Mouse (Mus musculus): ENCODE measurements around the gene Plekhg3.

DNA sequence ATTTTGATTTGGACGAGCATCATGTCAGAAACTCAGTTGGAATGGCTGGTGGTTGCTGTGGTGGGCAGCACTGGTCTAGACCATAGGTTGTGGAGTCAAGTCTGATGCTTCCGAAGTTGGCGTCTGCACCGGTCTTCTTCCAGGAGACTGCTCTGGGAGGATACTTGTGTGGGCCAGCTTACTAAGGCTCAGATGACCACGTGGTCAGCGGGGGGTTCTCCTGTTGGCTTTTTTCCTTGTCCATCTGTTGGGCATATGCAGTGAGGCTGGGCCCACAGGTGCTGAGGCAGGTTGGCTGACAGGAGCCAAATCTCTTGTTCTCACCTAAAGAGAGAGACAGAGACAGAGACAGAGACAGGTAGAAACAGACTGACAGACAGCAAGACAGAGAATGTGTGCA lies 44.1 kb downstream of the Plekhg3 start:
- TF ChIP-seq POLR2A (IDR thresholded peaks at IDR 0.05; ENCODE audit: low read depth, low read length), result no peak
- TF ChIP-seq CTCF (IDR thresholded peaks at IDR 0.05; ENCODE audit: borderline replicate concordance, insufficient read depth, low read length), result no peak
